Mouse (Mus musculus): Measurements from ENCODE around the gene Tbl3. TPM values are rescaled to one million over a fixed set of nuclear protein-coding genes. Genes with fewer than 3 reads are reported as not detected.

Tbl3 gene
- total RNA-seq (2023), result 27.5 to 42.8 TPM (median 32.7 TPM) in 4 replicates

DNA sequence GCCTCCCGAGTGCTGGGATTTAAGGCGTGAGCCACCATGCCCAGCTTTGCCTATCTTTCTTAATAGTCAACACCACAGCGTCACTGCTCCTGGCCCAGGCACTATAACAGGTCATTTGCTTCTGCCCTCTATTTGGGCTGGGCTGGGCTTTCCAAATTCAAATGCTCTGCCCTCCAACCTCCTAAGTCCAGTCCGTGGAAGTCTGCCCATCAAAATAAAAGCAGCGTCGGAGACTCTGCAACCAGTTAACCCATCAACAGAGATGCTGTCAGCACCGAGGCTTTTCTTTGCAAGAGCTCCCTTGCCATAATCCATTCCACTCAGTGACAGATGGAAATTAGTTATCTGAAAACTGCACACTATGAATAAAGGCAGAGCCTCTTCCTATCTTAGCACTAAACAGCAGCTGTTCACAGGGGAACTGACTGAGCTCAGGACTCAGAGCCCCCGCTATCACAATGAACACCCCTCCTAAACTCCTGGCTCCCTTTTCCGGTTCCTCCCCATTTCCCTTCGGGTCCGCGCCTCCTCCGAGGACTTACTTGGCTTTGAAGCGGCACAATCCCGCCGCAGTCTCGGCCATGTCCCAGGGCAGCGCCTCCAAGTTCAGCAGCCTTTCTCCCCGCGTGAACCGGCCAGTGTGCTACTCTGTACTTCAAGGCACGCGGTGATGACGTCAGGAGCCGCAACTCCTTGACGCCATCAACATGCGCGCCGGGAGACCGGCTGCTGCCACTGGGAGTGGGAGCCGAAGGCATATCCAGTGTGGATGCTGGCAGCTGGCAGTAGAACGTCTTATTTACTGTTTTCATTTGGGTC, at the start of gene Tbl3:
TSS of gene Tbl3 (minus strand) at position 679 of the 819 bp plus-strand sequence.

GRCm38 (mm10) chr17:24752415-24753394, 45.2 kb upstream of the Tbl3 start, which contains the start of gene Hs3st6:
Hs3st6 (plus strand) TSS chr17:24752988.

GRCm38 (mm10) chr17:24736330-24737051, 29.0 kb upstream of the Tbl3 start, which contains the start of gene Msrb1:
Msrb1 (plus strand) TSS chr17:24736642.

DNA sequence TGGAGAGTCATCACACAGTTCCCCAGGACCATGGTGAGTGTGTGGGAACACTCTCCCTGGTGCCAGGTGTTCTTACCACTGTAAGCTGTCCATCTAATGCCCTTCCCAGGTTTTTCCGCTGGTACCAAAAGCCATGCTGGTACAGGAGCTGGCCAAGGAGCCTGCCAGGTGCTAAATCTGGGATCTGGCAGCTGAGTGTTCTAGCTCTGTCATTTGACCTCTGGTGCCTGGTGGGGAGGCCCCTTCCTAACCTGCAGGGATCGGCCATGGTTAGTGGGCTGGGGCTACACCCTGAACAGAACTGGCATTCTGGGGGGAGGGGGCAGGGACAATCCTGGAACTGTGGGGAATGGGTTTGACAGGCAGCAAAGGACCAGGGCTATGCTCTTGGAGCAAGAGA, 20.2 kb upstream of the Tbl3 start, which contains the start of gene Rpl3l:
TSS of gene Rpl3l (plus strand) at position 203 of the 400 bp plus-strand sequence.

DNA sequence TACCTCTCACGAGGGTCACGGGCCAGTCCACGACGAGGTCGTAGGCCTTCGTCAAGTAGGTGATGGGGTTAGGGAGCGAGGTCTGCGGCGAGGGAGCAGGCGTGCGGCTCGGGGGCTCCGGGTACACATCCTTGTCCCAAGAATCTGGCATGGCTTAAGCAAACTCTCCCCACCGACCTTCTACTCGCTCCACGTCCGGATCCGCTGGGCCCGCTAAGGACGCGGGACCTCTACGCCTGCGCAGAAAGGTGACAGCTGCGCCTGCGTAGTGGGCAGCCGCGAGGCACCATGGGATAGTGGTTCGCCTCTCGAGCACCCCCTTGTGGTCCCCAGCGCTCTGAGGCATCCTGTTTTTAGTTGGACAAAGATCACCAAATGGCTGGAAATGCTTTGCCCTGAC, 16.7 kb upstream of the Tbl3 start, which contains the start of gene Ndufb10:
TSS of gene Ndufb10 (minus strand) at position 295 of the 400 bp plus-strand sequence.

GRCm38 (mm10) chr17:24717943-24718342, 10.5 kb upstream of the Tbl3 start, which contains the start of the genes Rnf151 and Rps2:
Rnf151 (minus strand) TSS chr17:24718063.
Rps2 (plus strand) TSS chr17:24718116.

DNA sequence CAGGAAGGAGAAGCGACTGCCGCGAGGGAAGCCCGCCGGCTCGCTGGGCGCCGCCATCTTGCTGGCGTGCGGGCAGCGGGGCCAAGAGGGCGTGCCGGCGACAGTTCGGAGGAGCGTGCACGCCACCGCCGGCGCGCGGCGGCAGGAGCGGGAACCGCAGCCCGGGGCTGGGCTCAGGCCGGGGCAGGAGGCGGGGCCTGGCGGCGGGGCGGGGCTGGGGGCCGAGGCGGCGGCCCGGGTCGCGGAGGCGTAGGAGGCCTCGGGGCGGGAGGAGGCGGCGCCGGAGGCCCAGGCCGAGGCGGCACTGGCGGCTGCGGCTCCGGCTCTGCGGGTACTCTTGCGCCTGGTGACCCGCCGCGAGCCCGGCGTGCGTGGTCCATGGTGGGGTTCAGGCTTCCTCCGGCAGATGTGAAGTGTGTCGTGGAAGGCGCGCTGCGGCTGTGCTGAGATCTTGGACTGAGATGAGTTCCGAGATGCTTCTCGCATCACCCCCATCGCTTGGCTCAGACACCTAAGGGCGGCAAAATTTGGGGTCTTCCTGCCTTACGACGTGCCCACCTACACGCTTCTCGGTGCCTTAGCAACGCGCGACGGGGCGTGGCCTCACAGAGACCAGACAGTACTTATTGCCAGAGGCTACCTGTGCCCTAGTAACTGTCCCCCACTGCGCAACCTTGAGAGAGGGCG, 11.3 kb downstream of the Tbl3 start, which contains the start of the genes Gfer and Noxo1:
TSS of gene Gfer (minus strand) at position 146 of the 687 bp plus-strand sequence.
TSS of gene Noxo1 (plus strand) at position 224 of the 687 bp plus-strand sequence.

DNA sequence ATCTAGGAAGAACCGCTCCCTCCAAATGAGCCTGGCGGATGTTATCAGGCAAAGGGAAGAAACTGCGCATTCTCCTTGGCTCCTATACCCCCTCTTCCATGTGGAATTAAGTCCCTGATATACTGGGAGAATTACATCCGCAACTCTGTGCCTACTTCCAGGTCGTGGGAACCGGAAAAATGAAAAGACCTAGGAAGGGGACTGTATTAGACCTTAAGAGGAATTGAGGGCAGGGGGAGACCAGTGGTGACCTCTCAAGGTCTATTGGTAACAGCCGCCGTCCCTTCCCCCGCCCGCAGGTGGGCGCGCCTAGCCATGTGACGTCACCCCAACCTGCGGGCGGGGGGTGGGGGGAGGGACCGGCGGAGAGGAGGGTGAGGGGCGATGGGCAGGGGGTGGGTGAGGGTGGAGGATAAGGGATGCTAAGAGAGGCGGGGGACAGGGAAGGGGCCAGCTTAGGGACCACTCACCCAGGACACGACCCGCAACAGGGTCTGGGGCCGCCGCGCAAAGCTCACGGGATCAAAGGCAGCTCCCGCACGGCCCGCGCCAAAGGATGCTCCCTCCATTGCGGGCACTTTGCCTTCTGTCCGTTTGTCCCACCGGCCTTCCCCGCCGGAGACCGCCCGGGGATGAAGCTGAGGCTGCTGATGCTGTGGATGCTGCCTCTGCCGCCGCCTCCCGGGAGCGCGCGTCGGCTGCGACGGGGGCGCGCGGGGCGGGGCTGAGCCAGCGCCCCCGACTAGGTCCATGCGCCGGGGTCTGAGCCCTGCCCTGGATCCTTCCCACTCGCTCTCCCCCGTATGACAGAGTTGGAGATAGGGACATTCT, 18.0 kb downstream of the Tbl3 start, which contains the start of gene Syngr3:
TSS of gene Syngr3 (minus strand) at position 705 of the 831 bp plus-strand sequence.

DNA sequence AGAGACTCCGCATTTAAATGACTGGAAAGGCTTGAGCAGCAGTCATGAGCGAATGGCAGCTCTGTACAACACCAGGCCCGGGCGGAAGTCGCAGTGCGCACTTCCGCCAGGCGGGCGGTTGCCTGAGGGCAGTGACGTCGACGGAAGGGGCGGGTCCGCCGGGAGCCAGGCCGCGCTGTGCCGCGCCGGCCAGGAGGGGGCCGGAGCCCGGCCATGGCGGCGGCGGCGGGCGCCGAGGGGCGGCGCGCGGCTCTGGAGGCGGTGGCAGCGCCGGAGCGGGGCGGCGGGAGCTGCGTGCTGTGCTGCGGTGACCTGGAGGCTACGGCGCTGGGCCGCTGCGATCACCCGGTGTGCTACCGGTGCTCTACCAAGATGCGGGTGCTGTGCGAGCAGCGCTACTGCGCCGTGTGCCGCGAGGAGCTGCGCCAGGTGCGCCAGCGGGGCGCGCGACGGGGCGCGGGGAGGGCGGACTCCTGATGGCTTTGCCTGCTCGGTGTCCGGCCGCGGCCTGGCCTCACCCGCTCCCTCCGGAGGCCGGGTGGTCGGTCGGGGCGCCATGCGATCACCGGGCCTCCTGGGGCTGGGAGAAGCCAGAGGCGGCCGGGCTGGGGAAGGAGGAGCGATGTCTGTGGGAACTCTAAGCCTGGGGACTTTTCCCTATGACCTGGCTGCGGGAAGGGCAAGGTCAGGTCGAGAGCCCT, 37.8 kb downstream of the Tbl3 start, which contains the start of gene Zfp598:
TSS of gene Zfp598 (plus strand) at position 143 of the 701 bp plus-strand sequence.

GRCm38 (mm10) chr17:24658017-24658758, 49.3 kb downstream of the Tbl3 start, which contains the start of gene Npw:
Npw (minus strand) TSS chr17:24658457.

GRCm38 (mm10) chr17:24650070-24650616, 57.3 kb downstream of the Tbl3 start, which contains the start of gene Slc9a3r2:
Slc9a3r2 (minus strand) TSS chr17:24650327.

Other genes starting within 250 kb of the Tbl3 start
- gene E4f1, start 237.3 kb downstream of the Tbl3 start, total RNA-seq (2023), result 53.5 to 67.6 TPM (median 60.7 TPM) in 4 replicates
- 14.3 to 17.9 TPM (median 16.6 TPM) in 4 replicates for gene Pgp, start 237.3 kb downstream of the Tbl3 start, total RNA-seq (2023)
- 0.91 to 1.0 TPM in 2 of 4 replicates, not detected in the others for gene Bricd5, start 233.8 kb downstream of the Tbl3 start, total RNA-seq (2023)
- gene Mlst8, start 228.6 kb downstream of the Tbl3 start, total RNA-seq (2023), result 16.1 to 24.1 TPM (median 21.4 TPM) in 4 replicates
- not detected in 4 replicates for gene Caskin1, start 219.1 kb downstream of the Tbl3 start, total RNA-seq (2023)
- gene Traf7, start 179.7 kb downstream of the Tbl3 start, total RNA-seq (2023), result 174 to 212 TPM (median 202 TPM) in 4 replicates
- 0.92 to 3.0 TPM (median 1.4 TPM) in 4 replicates for gene Rab26, start 173.4 kb downstream of the Tbl3 start, total RNA-seq (2023)
- 66.6 to 77.7 TPM (median 73.9 TPM) in 4 replicates for gene Pkd1, start 157.8 kb downstream of the Tbl3 start, total RNA-seq (2023)
- 90.9 to 106 TPM (median 96.8 TPM) in 4 replicates for gene Tsc2, start 75.0 kb downstream of the Tbl3 start, total RNA-seq (2023)
- gene Nthl1, start 75.0 kb downstream of the Tbl3 start, total RNA-seq (2023), result 4.4 to 5.8 TPM (median 5.0 TPM) in 4 replicates
- gene Slc9a3r2, start 57.3 kb downstream of the Tbl3 start, total RNA-seq (2023), result 0.41 to 0.48 TPM in 2 of 4 replicates, not detected in the others
- not detected in 4 replicates for gene Npw, start 49.2 kb downstream of the Tbl3 start, total RNA-seq (2023)
- gene Zfp598, start 38.0 kb downstream of the Tbl3 start, total RNA-seq (2023), result 54.6 to 60.8 TPM (median 56.6 TPM) in 4 replicates
- gene Syngr3, start 17.7 kb downstream of the Tbl3 start, total RNA-seq (2023), result not detected in 4 replicates
- gene Gfer, start 11.5 kb downstream of the Tbl3 start, total RNA-seq (2023), result 12.9 to 22.3 TPM (median 19.2 TPM) in 4 replicates
- gene Noxo1, start 11.4 kb downstream of the Tbl3 start, total RNA-seq (2023), result 5.5 to 8.2 TPM (median 5.8 TPM) in 4 replicates
- gene Rnf151, start 10.4 kb upstream of the Tbl3 start, total RNA-seq (2023), result not detected in 4 replicates
- gene Rps2, start 10.5 kb upstream of the Tbl3 start, total RNA-seq (2023), result 1,219 to 1,283 TPM (median 1,236 TPM) in 4 replicates
- gene Ndufb10, start 16.8 kb upstream of the Tbl3 start, total RNA-seq (2023), result 67.0 to 84.4 TPM (median 75.9 TPM) in 4 replicates
- 1.6 TPM in 1 of 4 replicates, not detected in the others for gene Rpl3l, start 20.2 kb upstream of the Tbl3 start, total RNA-seq (2023)
- 32.3 to 40.3 TPM (median 34.7 TPM) in 4 replicates for gene Msrb1, start 29.0 kb upstream of the Tbl3 start, total RNA-seq (2023)
- gene Hs3st6, start 45.3 kb upstream of the Tbl3 start, total RNA-seq (2023), result not detected in 4 replicates
- gene Meiob, start 96.6 kb upstream of the Tbl3 start, total RNA-seq (2023), result not detected in 4 replicates
- 29.2 to 37.9 TPM (median 31.8 TPM) in 4 replicates for gene Hagh, start 132.5 kb upstream of the Tbl3 start, total RNA-seq (2023)
- 1.6 to 2.9 TPM (median 2.5 TPM) in 4 replicates for gene Fahd1, start 142.7 kb upstream of the Tbl3 start, total RNA-seq (2023)
- 0.45 to 0.72 TPM (median 0.59 TPM) in 4 replicates for gene Igfals, start 158.3 kb upstream of the Tbl3 start, total RNA-seq (2023)
- 53.9 to 62.6 TPM (median 58.4 TPM) in 4 replicates for gene Nubp2, start 178.7 kb upstream of the Tbl3 start, total RNA-seq (2023)
- gene Spsb3, start 179.0 kb upstream of the Tbl3 start, total RNA-seq (2023), result 22.1 to 30.5 TPM (median 28.7 TPM) in 4 replicates
- gene Eme2, start 187.4 kb upstream of the Tbl3 start, total RNA-seq (2023), result 65.3 to 77.7 TPM (median 72.9 TPM) in 4 replicates
- 27.2 to 32.9 TPM (median 29.8 TPM) in 4 replicates for gene Mrps34, start 187.5 kb upstream of the Tbl3 start, total RNA-seq (2023)
- gene Nme3, start 188.8 kb upstream of the Tbl3 start, total RNA-seq (2023), result 16.7 to 22.9 TPM (median 20.5 TPM) in 4 replicates
- 208 to 219 TPM (median 213 TPM) in 4 replicates for gene Mapk8ip3, start 229.3 kb upstream of the Tbl3 start, total RNA-seq (2023)

All from B cell, adult 62 days (primary cell).